Comparison of ENCODE assay signal across 31 mouse cellular contexts in genomic region chr13:32053587-32053986, GRCm38 (mm10).
A peak's percentile ranks its signal among the peaks of the same experiment; 100 is the strongest.
DNase-seq lines count a peak whose midpoint lies in the region; ATAC-seq and TF ChIP-seq lines count a peak whose summit lies in the region.
"Had no signal": no experiment of that assay in that cellular context is flagged by ENCODE, and none has a peak within 500 bp of the region (broad histone marks: within the 10 kb centered on the region; RNA-seq: fewer than 3 reads in every experiment).

No protein-coding gene starts in this region.

- no peak overlapping the region for H3K4me2 ChIP-seq in intestine, embryonic 15.5 days (replicated peaks)
- H3K4me2 ChIP-seq in intestine, postnatal 0 days (replicated peaks; ENCODE audit: low read depth): no peak overlapping the region
- H3K4me2 ChIP-seq in forebrain, embryonic 13.5 days: no peak overlapping the region
- H3K4me2 ChIP-seq: embryonic facial prominence, embryonic 12.5 days; heart, embryonic 12.5 days; hindbrain, embryonic 13.5 days; lung, embryonic 15.5 days; midbrain, embryonic 15.5 days; neural tube, embryonic 15.5 days had no signal

- DNase-seq in urinary bladder, postnatal 25 days (ENCODE audit: low spot score): peak; percentile 31
- no peak for DNase-seq in urinary bladder, postnatal 4 days (ENCODE audit: low spot score in 2 of 2)
- peak; percentile 14 for DNase-seq in fat pad, adult 2 months (ENCODE audit: extremely low read depth, low read depth, low spot score)
- DNase-seq in adrenal gland, postnatal 36 days: no peak
- DNase-seq: adrenal gland, postnatal 25 days; cerebellum, adult 18-20 months; cerebellum, postnatal 14 days; gastrocnemius, adult 2 months; gastrocnemius, postnatal 36 days; heart, adult 2 months; heart, postnatal 4 days; kidney, adult 2 months; layer of hippocampus, adult 9-11 months; liver; retina, postnatal 1 day; right cerebral cortex, postnatal 14 days; thymus, postnatal 25 days had no signal

- 0 out of 2 replicates have a peak, but pooled peaks cover 2% of the 10 kb centered on the region for H3K4me1 ChIP-seq in intestine, embryonic 15.5 days (replicated peaks)
- no peaks in the 10 kb centered on the region for H3K4me1 ChIP-seq in intestine, postnatal 0 days (replicated peaks; ENCODE audit: control insufficient read depth, insufficient read depth, low read length)
- H3K4me1 ChIP-seq in forebrain, embryonic 13.5 days: no peaks in the 10 kb centered on the region
- H3K4me1 ChIP-seq: lung, embryonic 15.5 days; midbrain, embryonic 10.5 days; midbrain, embryonic 15.5 days had no signal

- H3K27me3 ChIP-seq in intestine, embryonic 15.5 days (replicated peaks): no peaks in the 10 kb centered on the region
- no peaks in the 10 kb centered on the region for H3K27me3 ChIP-seq in intestine, postnatal 0 days (replicated peaks; ENCODE audit: control insufficient read depth, insufficient read depth, low read length)
- 0 out of 2 replicates have a peak, but pooled peaks cover 5% of the 10 kb centered on the region for H3K27me3 ChIP-seq in forebrain, embryonic 13.5 days
- H3K27me3 ChIP-seq: embryonic facial prominence, embryonic 12.5 days; heart, embryonic 12.5 days; hindbrain, embryonic 13.5 days; midbrain, embryonic 15.5 days; neural tube, embryonic 15.5 days had no signal

- no peaks in the 10 kb centered on the region for H3K9me3 ChIP-seq in intestine, embryonic 15.5 days
- H3K9me3 ChIP-seq in intestine, postnatal 0 days (ENCODE audit: control insufficient read depth): no peaks in the 10 kb centered on the region
- no peaks in the 10 kb centered on the region for H3K9me3 ChIP-seq in forebrain, embryonic 13.5 days (replicated peaks)
- H3K9me3 ChIP-seq: embryonic facial prominence, embryonic 12.5 days; forebrain, embryonic 10.5 days; heart, embryonic 12.5 days; hindbrain, embryonic 13.5 days; lung, embryonic 15.5 days; midbrain, embryonic 10.5 days; midbrain, embryonic 15.5 days; neural tube, embryonic 15.5 days had no signal

- ATAC-seq in intestine, embryonic 15.5 days: peak; percentile 87
- no peak for ATAC-seq in intestine, postnatal 0 days
- ATAC-seq in forebrain, embryonic 13.5 days: no peak
- ATAC-seq: forebrain, embryonic 16.5 days; midbrain, embryonic 15.5 days had no signal

- H3K4me3 ChIP-seq in intestine, embryonic 15.5 days (replicated peaks): no peak overlapping the region
- no peak overlapping the region for H3K4me3 ChIP-seq in intestine, postnatal 0 days (ENCODE audit: low read depth, low read length)
- no peak overlapping the region for H3K4me3 ChIP-seq in forebrain, embryonic 13.5 days
- H3K4me3 ChIP-seq: embryonic facial prominence, embryonic 12.5 days; forebrain, embryonic 10.5 days; gastrocnemius, adult 2 months; heart, adult 2 months; heart, embryonic 12.5 days; hindbrain, embryonic 13.5 days; lung, embryonic 15.5 days; midbrain, embryonic 10.5 days; midbrain, embryonic 15.5 days; neural tube, embryonic 15.5 days had no signal

- no peak for TF ChIP-seq CTCF in intestine, postnatal 0 days (IDR thresholded peaks at IDR 0.05; ENCODE audit: low read depth)

- no peak overlapping the region for H3K27ac ChIP-seq in intestine, embryonic 15.5 days
- H3K27ac ChIP-seq in intestine, postnatal 0 days (ENCODE audit: low read depth, low read length): no peak overlapping the region
- no peak overlapping the region for H3K27ac ChIP-seq in forebrain, embryonic 13.5 days
- H3K27ac ChIP-seq: embryonic facial prominence, embryonic 12.5 days; forebrain, embryonic 10.5 days; gastrocnemius, adult 2 months; heart, adult 2 months; hindbrain, embryonic 13.5 days; kidney, postnatal 0 days; liver, embryonic 14.5 days; lung, embryonic 15.5 days; midbrain, embryonic 10.5 days; midbrain, embryonic 15.5 days; neural tube, embryonic 15.5 days had no signal

- no peaks in the 10 kb centered on the region for H3K36me3 ChIP-seq in intestine, embryonic 15.5 days
- H3K36me3 ChIP-seq in intestine, postnatal 0 days (ENCODE audit: control insufficient read depth, insufficient read depth): no peaks in the 10 kb centered on the region
- no peaks in the 10 kb centered on the region for H3K36me3 ChIP-seq in forebrain, embryonic 13.5 days (ENCODE audit: poor library complexity, severe bottlenecking)
- H3K36me3 ChIP-seq: embryonic facial prominence, embryonic 12.5 days; forebrain, embryonic 10.5 days; heart, embryonic 12.5 days; hindbrain, embryonic 13.5 days; lung, embryonic 15.5 days; midbrain, embryonic 10.5 days; midbrain, embryonic 15.5 days; neural tube, embryonic 15.5 days had no signal

- H3K9ac ChIP-seq in intestine, embryonic 15.5 days: no peak overlapping the region
- H3K9ac ChIP-seq in intestine, postnatal 0 days (ENCODE audit: low read depth, low read length): no peak overlapping the region
- no peak overlapping the region for H3K9ac ChIP-seq in forebrain, embryonic 13.5 days
- H3K9ac ChIP-seq: embryonic facial prominence, embryonic 12.5 days; heart, embryonic 12.5 days; hindbrain, embryonic 13.5 days; liver, embryonic 14.5 days; lung, embryonic 15.5 days; midbrain, embryonic 15.5 days; neural tube, embryonic 15.5 days had no signal

Comparison
In these comparisons a context has a peak if more than half of its experiments do, and no peak if none do; other contexts are left out.
1. DNase-seq: peak in urinary bladder, postnatal 25 days (single experiment) and fat pad, adult 2 months (single experiment); none in urinary bladder, postnatal 4 days (0 of 2) and adrenal gland, postnatal 36 days (0 of 2).